Mouse (Mus musculus): Measurements from ENCODE around the gene Rbms3.
A peak's percentile ranks its signal among the peaks of the same experiment; 100 is the strongest.

Gene Rbms3

GRCm38 (mm10) chr9:117476753-117477152, 153.0 kb downstream of the Rbms3 start:
- DNase-seq: no peak

GRCm38 (mm10) chr9:117452816-117453215, 176.9 kb downstream of the Rbms3 start:
- DNase-seq: no peak

GRCm38 (mm10) chr9:117442611-117443010, 187.1 kb downstream of the Rbms3 start:
- no peak for DNase-seq

- DNase-seq: no peak
These were observed 193.9 kb downstream of the Rbms3 start for GRCm38 (mm10) chr9:117435856-117436255.

GRCm38 (mm10) chr9:117430670-117431069, 199.0 kb downstream of the Rbms3 start:
- DNase-seq: no peak

- no peak for DNase-seq
These were observed 200.3 kb downstream of the Rbms3 start for GRCm38 (mm10) chr9:117429217-117430105.

- no peak for DNase-seq
These were observed 206.5 kb downstream of the Rbms3 start for GRCm38 (mm10) chr9:117423259-117423658.

GRCm38 (mm10) chr9:117419874-117420485, 209.7 kb downstream of the Rbms3 start:
- no peak for DNase-seq

- DNase-seq: no peak
These were observed 216.5 kb downstream of the Rbms3 start for GRCm38 (mm10) chr9:117413181-117413580.

- no peak for DNase-seq
These were observed 217.1 kb downstream of the Rbms3 start for GRCm38 (mm10) chr9:117412584-117412983.

- no peak for DNase-seq
These were observed 225.1 kb downstream of the Rbms3 start for GRCm38 (mm10) chr9:117404621-117405020.

- DNase-seq: peak; percentile 32
These were observed 229.4 kb downstream of the Rbms3 start for GRCm38 (mm10) chr9:117400262-117400671.

- DNase-seq: no peak
These were observed 232.6 kb downstream of the Rbms3 start for GRCm38 (mm10) chr9:117397071-117397470.

GRCm38 (mm10) chr9:117396586-117396985, 233.1 kb downstream of the Rbms3 start:
- DNase-seq: no peak

GRCm38 (mm10) chr9:117393626-117394525, 235.8 kb downstream of the Rbms3 start:
- DNase-seq: peak; percentile 55

GRCm38 (mm10) chr9:117388024-117388423, 241.7 kb downstream of the Rbms3 start:
- no peak for DNase-seq

GRCm38 (mm10) chr9:117380876-117381275, 248.8 kb downstream of the Rbms3 start:
- no peak for DNase-seq

- DNase-seq: no peak
These were observed 249.6 kb downstream of the Rbms3 start for GRCm38 (mm10) chr9:117380076-117380475.

GRCm38 (mm10) chr9:117379448-117379983, 250.2 kb downstream of the Rbms3 start:
- DNase-seq: no peak

- DNase-seq: no peak
These were observed 251.4 kb downstream of the Rbms3 start for GRCm38 (mm10) chr9:117378131-117378890.

- no peak for DNase-seq
These were observed 253.9 kb downstream of the Rbms3 start for GRCm38 (mm10) chr9:117375776-117376175.

GRCm38 (mm10) chr9:117373164-117373741, 256.5 kb downstream of the Rbms3 start:
- peak; percentile 41 for DNase-seq
